Comparison of ENCODE assay signal across 8 mouse cellular contexts in the genomic region with DNA sequence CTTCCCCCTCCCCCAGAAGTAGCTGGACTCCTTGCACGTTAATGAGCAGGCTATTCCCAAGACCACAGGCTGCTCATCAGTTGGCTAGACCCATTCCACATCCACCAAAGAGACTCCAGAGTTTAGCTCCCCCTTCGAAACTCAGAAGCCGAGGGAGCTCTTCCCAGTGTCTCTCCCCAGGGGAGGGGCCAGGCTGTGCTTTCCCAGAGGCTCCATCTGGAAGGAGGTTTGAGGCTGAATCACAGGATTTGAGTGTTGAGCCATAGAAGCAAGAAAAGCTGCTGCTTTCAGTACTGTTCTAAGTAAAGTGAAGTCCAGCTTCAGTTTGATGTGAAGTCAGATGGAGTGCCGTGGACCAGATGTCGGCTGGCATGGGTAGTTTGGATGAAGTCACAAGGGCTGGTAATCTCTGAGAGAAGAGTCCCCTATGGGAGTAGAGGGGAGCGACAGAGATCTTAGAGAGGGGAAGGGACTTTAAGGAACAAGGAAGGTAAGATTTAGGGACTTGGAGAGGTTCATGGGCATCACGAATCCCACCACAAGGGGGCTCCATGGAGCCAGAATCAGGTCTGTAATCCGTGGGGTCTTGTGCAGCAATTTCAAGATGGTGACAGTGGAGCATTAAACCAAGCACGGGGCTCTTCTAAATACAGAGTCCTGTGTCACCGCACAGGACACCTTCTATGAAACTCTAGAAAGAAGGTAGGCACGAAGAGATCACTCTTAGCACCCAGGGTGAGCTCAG. TPM values are rescaled to one million over a fixed set of nuclear protein-coding genes. Genes with fewer than 3 reads are reported as not detected.
DNase-seq lines count a peak whose midpoint lies in the region; ATAC-seq and TF ChIP-seq lines count a peak whose summit lies in the region.

No protein-coding gene starts in this region.

- no peaks in the 10 kb centered on the region for H3K36me3 ChIP-seq in intestine, embryonic 14.5 days (ENCODE audit: control insufficient read depth, insufficient read depth, low read length)
- no peaks in the 10 kb centered on the region for H3K36me3 ChIP-seq in intestine, embryonic 16.5 days (ENCODE audit: control insufficient read depth, insufficient read depth, low read length)
- H3K36me3 ChIP-seq in CH12.LX (replicated peaks in 1 of 2; ENCODE audit: control insufficient read depth in 1 of 2, insufficient read depth in 1 of 2, low read length in 1 of 2): peaks cover 25 to 65% of the 10 kb centered on the region in 2 experiments

- H3K4me1 ChIP-seq in intestine, embryonic 14.5 days (replicated peaks; ENCODE audit: control insufficient read depth, insufficient read depth, low read length): peaks cover 5% of the 10 kb centered on the region; the same call in 1 of the 2 replicates
- H3K4me1 ChIP-seq in intestine, embryonic 16.5 days (ENCODE audit: control insufficient read depth, insufficient read depth, low read length): no peaks in the 10 kb centered on the region
- peaks cover 0 to 3% of the 10 kb centered on the region in 2 experiments; a peak in 1 of 4 replicates for H3K4me1 ChIP-seq in CH12.LX (ENCODE audit: control insufficient read depth in 1 of 2, insufficient read depth in 2 of 2)

- H3K27me3 ChIP-seq in intestine, embryonic 14.5 days (replicated peaks; ENCODE audit: control insufficient read depth, insufficient read depth, low read length): peaks cover 24% of the 10 kb centered on the region
- peaks cover 13% of the 10 kb centered on the region; the same call in 1 of the 2 replicates for H3K27me3 ChIP-seq in intestine, embryonic 16.5 days (replicated peaks; ENCODE audit: control insufficient read depth, insufficient read depth, low read length)
- no peaks in the 10 kb centered on the region for H3K27me3 ChIP-seq in CH12.LX (replicated peaks)

- dilution Hi-C loops in CH12.LX (cut with MboI; ENCODE audit: extremely low pct_ligation_motif_present, extremely low pct_unique_long_range_greater_than_20kb, low sequenced_read_pairs): no loop called here

- no peaks in the 10 kb centered on the region for H3K9me3 ChIP-seq in intestine, embryonic 14.5 days (ENCODE audit: control insufficient read depth, low read length)
- no peaks in the 10 kb centered on the region for H3K9me3 ChIP-seq in intestine, embryonic 16.5 days (ENCODE audit: control insufficient read depth, low read length)
- no peaks in the 10 kb centered on the region for H3K9me3 ChIP-seq in CH12.LX (replicated peaks; ENCODE audit: low read length)

- intact Hi-C loops in gastrocnemius, postnatal 14 days (cut with DNase I; ENCODE audit: low total_unique reads): no loop called here
- intact Hi-C loops in left cerebral cortex, postnatal 25 days (cut with DNase I): no loop called here

- H3K4me3 ChIP-seq in intestine, embryonic 14.5 days (ENCODE audit: low read depth, low read length): no peak overlapping the region
- no peak overlapping the region for H3K4me3 ChIP-seq in intestine, embryonic 16.5 days (ENCODE audit: low read length)
- H3K4me3 ChIP-seq in CH12.LX (replicated peaks in 1 of 3; ENCODE audit: low read depth in 2 of 3, low read length in 2 of 3, poor library complexity in 1 of 3): no peak overlapping the region

- no peak overlapping the region for H3K27ac ChIP-seq in intestine, embryonic 14.5 days (ENCODE audit: low read depth)
- no peak overlapping the region for H3K27ac ChIP-seq in intestine, embryonic 16.5 days (ENCODE audit: low read length)
- no peak overlapping the region for H3K27ac ChIP-seq in CH12.LX (ENCODE audit: insufficient read depth, low read depth)

- no peaks in the 10 kb centered on the region for H3K79me2 ChIP-seq in CH12.LX (replicated peaks; ENCODE audit: control insufficient read depth, extremely low read depth, insufficient read depth, poor library complexity, severe bottlenecking)

- 67% methylated on average over 11 of the region's 11 CpGs for WGBS in intestine, embryonic 14.5 days
- 66% methylated on average over 11 of the region's 11 CpGs for WGBS in intestine, embryonic 16.5 days

- H3K4me2 ChIP-seq in intestine, embryonic 14.5 days (ENCODE audit: low read length): no peak overlapping the region
- no peak overlapping the region for H3K4me2 ChIP-seq in intestine, embryonic 16.5 days (ENCODE audit: low read depth, low read length)
- no peak overlapping the region for H3K4me2 ChIP-seq in CH12.LX (ENCODE audit: insufficient read depth, low read depth, poor library complexity, severe bottlenecking)

- TF ChIP-seq POLR2A in CH12.LX (IDR thresholded peaks at IDR 0.05; ENCODE audit: low read depth, low read length): no peak
- TF ChIP-seq POLR2A in brain, embryonic 14.5 days (IDR thresholded peaks at IDR 0.05; ENCODE audit: borderline replicate concordance, extremely low read depth, insufficient read depth, insufficient read length, poor library complexity, severe bottlenecking): no peak

- in situ Hi-C loops in CH12.LX (cut with MboI; ENCODE audit: low pct_ligation_motif_present, low pct_unique_long_range_greater_than_20kb, low sequenced_read_pairs): no loop called here

- peak; percentile 51 for TF ChIP-seq RAD21 in CH12.LX (IDR thresholded peaks at IDR 0.05; ENCODE audit: low read depth, low read length)

- no peak for ATAC-seq in intestine, embryonic 14.5 days (replicated peaks; ENCODE audit: low FRiP score, low TSS enrichment, low read depth)
- no peak for ATAC-seq in intestine, embryonic 16.5 days

- no peak overlapping the region for H3K9ac ChIP-seq in intestine, embryonic 14.5 days (ENCODE audit: low read length)
- H3K9ac ChIP-seq in intestine, embryonic 16.5 days (ENCODE audit: low read depth, low read length): no peak overlapping the region
- H3K9ac ChIP-seq in CH12.LX (ENCODE audit: insufficient read depth, low read depth): no peak overlapping the region

- peak; percentile 68 for DNase-seq in intestine, embryonic 14.5 days (ENCODE audit: low spot score)
- DNase-seq in CH12.LX (ENCODE audit: extremely low read depth): peak; percentile 60
- peak; percentile 57 for DNase-seq in brain, embryonic 14.5 days (ENCODE audit: low read depth)
- DNase-seq in gastrocnemius, postnatal 14 days: peak; percentile 64
- DNase-seq in left cerebral cortex, postnatal 25 days (ENCODE audit: low spot score in 2 of 2): peak; percentile 42 to 81
- DNase-seq in right cerebral cortex, postnatal 36 days (ENCODE audit: low spot score in 2 of 2): peak; percentile 26 to 36
- no peak for DNase-seq in cerebellum, adult 9-11 months

- TF ChIP-seq CTCF in CH12.LX (conservative IDR thresholded peaks at IDR 0.05 in 1 of 2, IDR thresholded peaks at IDR 0.05 in 1 of 2; ENCODE audit: low read depth in 2 of 2, low read length in 2 of 2): peak; percentile 67 to 70
- TF ChIP-seq CTCF in brain, embryonic 14.5 days (IDR thresholded peaks at IDR 0.05; ENCODE audit: borderline replicate concordance, extremely low read depth, insufficient read depth, insufficient read length): peak; percentile 59; the same call in 1 of the 2 replicates

- TF ChIP-seq EP300 in CH12.LX (IDR thresholded peaks at IDR 0.05; ENCODE audit: low read length): no peak

TF ChIP-seq in CH12.LX, 34 proteins besides CTCF, POLR2A, EP300 and RAD21:
- no peak for TF ChIP-seq TCF12 (IDR thresholded peaks at IDR 0.05; ENCODE audit: low read depth, low read length)
- TF ChIP-seq GABPA (IDR thresholded peaks at IDR 0.05; ENCODE audit: insufficient replicate concordance, low read depth, low read length): no peak
- peak; percentile 69 for TF ChIP-seq SMC3 (IDR thresholded peaks at IDR 0.05; ENCODE audit: low read depth, low read length)
- no peak for TF ChIP-seq MYC (IDR thresholded peaks at IDR 0.05; ENCODE audit: low read depth, low read length)
- TF ChIP-seq NRF1 (IDR thresholded peaks at IDR 0.05; ENCODE audit: low read depth, low read length): no peak
- no peak for TF ChIP-seq USF2 (conservative IDR thresholded peaks at IDR 0.05; ENCODE audit: low read depth, low read length)
- no peak for TF ChIP-seq CHD1 (IDR thresholded peaks at IDR 0.05; ENCODE audit: low read depth, low read length)

RNA-seq across cellular contexts. Expression of a gene that starts 38.5 kb away (rescaled TPM):
- polyA plus RNA-seq in intestine, embryonic 14.5 days (2014; fragmentation: Nextera tagmentation; extraction: Ambion mirVana): 0.13 and 0.23 TPM in 2 replicates
- 0.67 and 0.78 TPM in 2 replicates for polyA plus RNA-seq in intestine, embryonic 16.5 days (2015; fragmentation: Nextera tagmentation; extraction: Ambion mirVana)
- total RNA-seq in CH12.LX (2012; rRNA removed): 13.4 and 16.3 TPM in 2 replicates
- total RNA-seq in CH12.LX (2014; rRNA removed): 10.7 and 11.8 TPM in 2 replicates
- polyA plus RNA-seq in CH12.LX (2012; ENCODE audit: insufficient read length, low read depth): 22.5 and 28.0 TPM in 2 replicates
- polyA plus RNA-seq in brain, embryonic 14.5 days (2012; rRNA removed): 0.11 and 0.15 TPM in 2 replicates
- total RNA-seq in gastrocnemius, postnatal 14 days (2021): not detected
- total RNA-seq in left cerebral cortex, postnatal 25 days (2021): under 1 TPM; 0.11 to 0.14 TPM

Comparison
In these comparisons a context has a peak if more than half of its experiments do, and no peak if none do; other contexts are left out.
1. RNA of a gene that starts 38.5 kb away (polyA plus RNA-seq): 22.5 to 28.0 TPM in CH12.LX; 0.67 to 0.78 TPM in intestine, embryonic 16.5 days, 0.13 to 0.23 TPM in intestine, embryonic 14.5 days and 0.11 to 0.15 TPM in brain, embryonic 14.5 days; every median in the first group is over 10 times any median in the second.